Mouse (Mus musculus) midbrain, embryonic 16.5 days (tissue): ENCODE data around the gene Trabd. TPM values are rescaled to one million over a fixed set of nuclear protein-coding genes. Genes with fewer than 3 reads are reported as not detected.

ENCODE experiments used
- ATAC-seq: fragments of 200-750 bp; cut with Nextera tagmentation; 2 replicates; pipeline ENCODE4 v1.8.0; 2017; ENCODE audit warnings: moderate TSS enrichment
- H3K27ac ChIP-seq: fragments of 300-500 bp; sonication (generic); 2 replicates; pipeline ENCODE4 v1.5.1; 2014; ENCODE audit warnings: mild to moderate bottlenecking, low read length, mixed read lengths
- H3K27me3 ChIP-seq: fragments of 300-500 bp; sonication (generic); 2 replicates; pipeline ENCODE4 v1.6.1; 2014; ENCODE audit warnings: low read depth, low read length, mixed read lengths; ENCODE audit not compliant: control insufficient read depth, insufficient read depth
- H3K36me3 ChIP-seq: fragments of 300-500 bp; sonication (generic); 2 replicates; pipeline ENCODE4 v1.6.1; 2014; ENCODE audit warnings: mild to moderate bottlenecking, low read length, moderate library complexity, mixed read lengths; ENCODE audit not compliant: control insufficient read depth, insufficient read depth
- H3K4me1 ChIP-seq: fragments of 300-500 bp; sonication (generic); 2 replicates; pipeline ENCODE4 v1.6.1; 2014; ENCODE audit warnings: mild to moderate bottlenecking, low read length, mixed read lengths; ENCODE audit not compliant: control insufficient read depth, insufficient read depth
- H3K4me2 ChIP-seq: fragments of 300-500 bp; sonication (generic); 2 replicates; pipeline ENCODE4 v1.6.1; 2014; ENCODE audit warnings: mild to moderate bottlenecking, low read length, mixed read lengths
- H3K4me3 ChIP-seq: fragments of 300-500 bp; sonication (generic); 2 replicates; pipeline ENCODE4 v1.5.1; 2014; ENCODE audit warnings: low read depth, mild to moderate bottlenecking, low read length, moderate library complexity, mixed read lengths
- H3K9ac ChIP-seq: fragments of 300-500 bp; sonication (generic); 2 replicates; pipeline ENCODE4 v1.6.1; 2014; ENCODE audit warnings: low read depth, low read length, mixed read lengths
- H3K9me3 ChIP-seq: fragments of 300-500 bp; sonication (generic); replicated peaks from 2 replicates; pipeline ENCODE4 v1.6.1; 2014; ENCODE audit warnings: mild to moderate bottlenecking, low read length, mixed read lengths; ENCODE audit not compliant: control insufficient read depth, poor library complexity, severe bottlenecking
- WGBS: fragments of 180-500 bp; shearing (Covaris S2); extraction: QIAGEN DNeasy Blood & Tissue Kit; methylation state at CpG from one replicate; pipeline ENCODE4 v1.1.7; 2014; 5-methylcytosine and 5-hydroxymethylcytosine counted together
- polyA plus RNA-seq: library from polyadenylated mRNA; unstranded; fragments of >200 nt; fragmentation: Nextera tagmentation; extraction: Ambion mirVana; gene quantifications from 2 replicates; pipeline ENCODE4 v1.2.1, GENCODE M21; 2015

Trabd gene
- polyA plus RNA-seq, 1 experiment from 2014 or later: 36.8 TPM

DNA sequence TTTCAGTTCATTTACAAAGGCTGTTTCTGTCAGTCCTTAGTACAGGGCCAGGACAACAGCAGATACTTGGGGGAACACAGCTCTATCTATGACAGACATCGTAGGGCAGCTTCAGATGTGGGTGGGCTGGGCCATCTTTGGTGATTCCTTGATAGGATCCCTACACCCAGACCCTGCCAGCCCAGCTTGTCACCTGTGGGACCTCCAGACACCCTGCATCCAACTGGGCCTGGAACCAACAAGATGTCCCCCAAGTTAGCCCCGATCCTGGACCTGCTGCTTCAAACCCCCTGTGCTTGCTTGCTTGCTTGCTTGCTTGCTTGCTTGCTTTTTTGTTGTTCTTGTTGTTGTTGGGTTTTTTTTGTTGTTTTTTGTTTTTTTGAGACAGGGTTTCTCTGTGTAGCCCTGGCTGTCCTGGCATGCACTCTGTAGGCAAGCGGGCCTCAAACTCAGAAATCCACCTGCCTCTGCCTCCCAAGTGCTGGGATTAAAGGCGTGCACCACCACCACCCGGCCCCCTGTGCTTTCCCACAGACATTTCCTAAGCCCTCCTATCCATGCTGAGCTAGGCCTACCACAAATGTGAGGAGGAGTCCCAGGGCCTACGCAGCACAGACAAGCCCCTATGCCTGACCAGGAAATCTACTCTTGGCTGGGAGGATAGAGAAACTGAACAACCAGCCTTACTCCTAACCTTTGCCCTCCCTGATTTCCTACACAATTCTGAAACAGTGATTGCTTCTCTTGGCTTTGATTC, 13.0 kb upstream of the Trabd start:
- Histone ChIP-seq H3K9me3 (no peaks in the 10 kb centered on the region), H3K9ac (no peak overlapping the region), H3K27me3 (peaks cover 13% of the 10 kb centered on the region), H3K4me1 (peaks cover 20% of the 10 kb centered on the region), H3K4me2 (peak overlapping the region; percentile 83; the same call in 1 of the 2 replicates), H3K36me3 (no peaks in the 10 kb centered on the region; the same call in none of the 2 replicates), H3K4me3 (no peak overlapping the region), H3K27ac (no peak overlapping the region)
- WGBS: 86% methylated on average over 6 of the region's 6 CpGs
- ATAC-seq: no peak

GRCm38 (mm10) chr15:89062518-89062910, 12.4 kb upstream of the Trabd start:
- Histone ChIP-seq H3K4me3 (no peak overlapping the region), H3K9ac (no peak overlapping the region), H3K9me3 (no peaks in the 10 kb centered on the region), H3K27me3 (peaks cover 15% of the 10 kb centered on the region), H3K4me2 (no peak overlapping the region), H3K4me1 (peaks cover 20% of the 10 kb centered on the region), H3K27ac (no peak overlapping the region), H3K36me3 (no peaks in the 10 kb centered on the region; the same call in none of the 2 replicates)
- no peak for ATAC-seq
- WGBS: 89% methylated on average over 5 of the region's 5 CpGs

DNA sequence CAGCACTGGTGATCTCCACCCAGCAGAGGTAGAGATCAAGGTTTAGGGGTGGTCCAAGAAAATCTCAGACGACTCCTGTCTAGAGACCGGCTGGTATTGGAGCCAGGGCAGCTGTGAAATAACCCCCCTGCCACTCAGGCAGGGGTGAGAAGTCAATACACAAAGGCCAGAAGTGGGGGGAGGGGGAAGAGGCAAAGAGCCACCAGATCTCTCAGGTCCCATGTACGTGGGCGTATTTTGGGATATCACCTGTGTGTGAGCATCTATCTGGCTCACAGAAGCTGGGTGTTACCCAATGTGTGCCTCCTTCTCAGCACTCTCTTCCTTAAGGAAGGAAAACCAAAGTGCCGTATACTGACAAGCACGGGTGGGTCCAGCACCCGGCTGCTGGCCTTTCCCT, 11.9 kb upstream of the Trabd start:
- H3K9me3 ChIP-seq: no peaks in the 10 kb centered on the region
- no peak overlapping the region for H3K4me3 ChIP-seq
- no peak overlapping the region for H3K9ac ChIP-seq
- H3K27ac ChIP-seq: no peak overlapping the region
- WGBS: 79% methylated on average over 7 of the region's 7 CpGs
- H3K27me3 ChIP-seq: peaks cover 18% of the 10 kb centered on the region
- H3K4me1 ChIP-seq: peaks cover 20% of the 10 kb centered on the region
- peaks cover 5% of the 10 kb centered on the region for H3K36me3 ChIP-seq
- H3K4me2 ChIP-seq: no peak overlapping the region
- ATAC-seq: no peak

- Histone ChIP-seq H3K4me2 (no peak overlapping the region), H3K9me3 (no peaks in the 10 kb centered on the region), H3K4me1 (peaks cover 20% of the 10 kb centered on the region), H3K9ac (peak overlapping the region; percentile 11; the same call in 1 of the 2 replicates), H3K4me3 (no peak overlapping the region), H3K27me3 (peaks cover 21% of the 10 kb centered on the region), H3K36me3 (peaks cover 6% of the 10 kb centered on the region), H3K27ac (no peak overlapping the region)
- 71% methylated on average over 6 of the region's 6 CpGs for whole genome bisulfite sequencing
- no peak for ATAC-seq
Observed at GRCm38 (mm10) chr15:89063536-89063935, 11.4 kb upstream of the Trabd start.

DNA sequence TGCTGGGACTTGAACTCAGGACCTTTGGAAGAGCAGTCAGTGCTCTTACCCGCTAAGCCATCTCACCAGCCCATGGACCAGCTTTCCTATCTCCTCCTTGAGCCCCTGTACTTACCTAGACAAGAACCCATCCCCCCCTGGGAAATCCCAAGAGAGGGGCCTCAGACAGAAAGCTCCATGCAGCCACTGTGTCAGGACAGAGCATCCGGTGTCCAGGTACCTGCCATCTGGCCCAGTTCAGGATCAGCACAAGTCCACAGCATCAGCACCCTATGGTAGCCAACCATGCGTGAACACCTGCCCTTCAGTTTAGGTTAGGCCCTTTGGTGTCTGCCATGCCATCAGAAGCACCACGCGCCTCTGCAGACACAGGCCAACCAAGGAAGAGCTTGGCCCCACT, 10.0 kb upstream of the Trabd start:
- Histone ChIP-seq H3K9ac (no peak overlapping the region), H3K9me3 (no peaks in the 10 kb centered on the region), H3K27me3 (peaks cover 21% of the 10 kb centered on the region), H3K36me3 (peaks cover 7% of the 10 kb centered on the region), H3K4me1 (peaks cover 13% of the 10 kb centered on the region), H3K27ac (no peak overlapping the region), H3K4me2 (no peak overlapping the region), H3K4me3 (no peak overlapping the region)
- no peak for ATAC-seq
- 94% methylated on average over 5 of the region's 5 CpGs for WGBS

GRCm38 (mm10) chr15:89067609-89068008, 7.3 kb upstream of the Trabd start:
- ATAC-seq: no peak
- Histone ChIP-seq H3K4me1 (no peaks in the 10 kb centered on the region), H3K4me2 (no peak overlapping the region), H3K4me3 (no peak overlapping the region), H3K27ac (no peak overlapping the region), H3K36me3 (peaks cover 9% of the 10 kb centered on the region), H3K27me3 (peaks cover 21% of the 10 kb centered on the region), H3K9ac (no peak overlapping the region), H3K9me3 (no peaks in the 10 kb centered on the region)
- 40% methylated on average over 35 of the region's 35 CpGs for whole genome bisulfite sequencing

GRCm38 (mm10) chr15:89068226-89068625, 6.7 kb upstream of the Trabd start:
- peaks cover 9% of the 10 kb centered on the region for H3K36me3 ChIP-seq
- H3K9me3 ChIP-seq: no peaks in the 10 kb centered on the region
- H3K4me1 ChIP-seq: no peaks in the 10 kb centered on the region
- no peak for ATAC-seq
- no peak overlapping the region for H3K27ac ChIP-seq
- H3K4me2 ChIP-seq: no peak overlapping the region
- no peak overlapping the region for H3K4me3 ChIP-seq
- WGBS: 50% methylated on average over 26 of the region's 26 CpGs
- H3K9ac ChIP-seq: no peak overlapping the region
- H3K27me3 ChIP-seq: peaks cover 21% of the 10 kb centered on the region

DNA sequence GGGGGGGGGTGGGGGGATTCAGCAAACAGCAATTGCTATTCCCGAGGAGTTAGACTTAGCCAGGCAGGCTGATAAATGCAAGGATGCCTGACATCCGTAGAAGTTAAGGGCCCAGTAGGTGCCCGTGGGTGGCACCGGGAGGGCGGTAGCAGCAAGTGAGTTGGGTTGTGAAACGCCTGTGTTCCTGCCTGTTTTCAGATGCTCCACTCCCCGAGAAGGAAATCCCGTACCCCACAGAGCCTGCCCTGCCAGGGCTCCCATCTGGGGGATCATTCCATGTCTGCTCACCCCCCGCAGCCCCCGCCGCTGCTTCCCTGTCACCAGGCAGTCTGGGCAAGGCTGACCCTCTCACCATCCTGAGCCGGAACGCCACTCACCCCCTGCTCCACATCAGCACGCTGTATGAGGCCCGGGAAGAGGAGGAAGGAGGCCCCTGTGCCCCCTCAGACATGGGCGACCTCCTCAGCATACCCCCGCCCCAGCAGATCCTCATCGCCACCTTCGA, 5.5 kb upstream of the Trabd start:
- Histone ChIP-seq H3K27me3 (peaks cover 21% of the 10 kb centered on the region), H3K9me3 (no peaks in the 10 kb centered on the region), H3K9ac (no peak overlapping the region), H3K27ac (no peak overlapping the region), H3K4me3 (no peak overlapping the region), H3K4me2 (no peak overlapping the region), H3K36me3 (peaks cover 9% of the 10 kb centered on the region), H3K4me1 (no peaks in the 10 kb centered on the region)
- 78% methylated on average over 18 of the region's 19 CpGs for WGBS
- no peak for ATAC-seq

- WGBS: 80% methylated on average over 24 of the region's 24 CpGs
- peaks cover 9% of the 10 kb centered on the region for H3K36me3 ChIP-seq
- no peak overlapping the region for H3K9ac ChIP-seq
- ATAC-seq: no peak
- no peaks in the 10 kb centered on the region for H3K9me3 ChIP-seq
- H3K4me2 ChIP-seq: no peak overlapping the region
- H3K27ac ChIP-seq: no peak overlapping the region
- peaks cover 9% of the 10 kb centered on the region for H3K4me1 ChIP-seq
- H3K27me3 ChIP-seq: peaks cover 19% of the 10 kb centered on the region
- H3K4me3 ChIP-seq: no peak overlapping the region
Observed at GRCm38 (mm10) chr15:89070606-89071005, 4.3 kb upstream of the Trabd start.
